Mouse (Mus musculus) cerebellum, adult 2 months (tissue): ENCODE measurements around the gene Myo3a.

Source experiments
- CTCF ChIP-seq: fragments of 200-500 bp; IDR thresholded peaks from 2 replicates; pipeline ENCODE4 v1.5.1; 2011; ENCODE audit warnings: low read depth, mild to moderate bottlenecking, control low read depth, low read length, moderate library complexity, borderline replicate concordance; ENCODE audit not compliant: insufficient read depth
- POLR2A ChIP-seq: fragments of 200-500 bp; IDR thresholded peaks from 2 replicates; pipeline ENCODE4 v1.6.1; 2011; ENCODE audit warnings: low read length, control low read depth, borderline replicate concordance; ENCODE audit not compliant: insufficient read depth

GRCm38 (mm10) chr2:22627819-22628432 lies 400.6 kb downstream of the Myo3a start:
- TF ChIP-seq CTCF, result no peak
- TF ChIP-seq POLR2A, result no peak
